Mouse (Mus musculus) liver, embryonic 14.5 days (tissue): Measurements from ENCODE around the gene Olfr495.

ENCODE experiments used
- CTCF ChIP-seq: IDR thresholded peaks from 2 replicates; pipeline ENCODE4 v1.5.1; 2016; ENCODE audit warnings: antibody characterized with exemption, low read depth, control low read depth
- EP300 ChIP-seq: IDR thresholded peaks from 2 replicates; pipeline ENCODE4 v1.6.1; 2016; ENCODE audit warnings: antibody characterized with exemption, low read depth

- TF ChIP-seq EP300: no peak
- no peak for TF ChIP-seq CTCF
Measured at GRCm38 (mm10) chr7:108420121-108420520, 27.2 kb downstream of the Olfr495 start, which contains the start of gene Olfr497.
